Mouse (Mus musculus) thymus, adult 2 months (tissue): ENCODE measurements around the gene Rab3gap2.

Experiments used
- CTCF ChIP-seq: fragments of 200-500 bp; IDR thresholded peaks from 2 replicates; pipeline ENCODE4 v1.5.1; 2012; ENCODE audit warnings: mild to moderate bottlenecking, control low read depth, low read length, moderate library complexity, borderline replicate concordance; ENCODE audit not compliant: control insufficient read depth, poor library complexity, insufficient read depth; ENCODE audit errors: extremely low read depth
- POLR2A ChIP-seq: fragments of 200-500 bp; IDR thresholded peaks from 2 replicates; pipeline ENCODE4 v1.6.1; 2012; ENCODE audit warnings: mild to moderate bottlenecking, low read length, control low read depth, moderate library complexity; ENCODE audit not compliant: control insufficient read depth, poor library complexity, insufficient read depth; ENCODE audit errors: extremely low read depth

GRCm38 (mm10) chr1:185333651-185334050 is 129.7 kb downstream of the Rab3gap2 start:
- no peak for TF ChIP-seq CTCF
- no peak for TF ChIP-seq POLR2A
